Mouse (Mus musculus) forebrain, postnatal 0 days (tissue): ENCODE results near the gene Cel. TPM values are rescaled to one million over a fixed set of nuclear protein-coding genes. Genes with fewer than 3 reads are reported as not detected.

Experiments used
- ATAC-seq: fragments of 200-750 bp; cut with Nextera tagmentation; 2 replicates; pipeline ENCODE4 v1.8.0; 2017; ENCODE audit warnings: mild to moderate bottlenecking, moderate library complexity
- DNase-seq: peaks from one replicate; pipeline ENCODE4 v3.0.0-alpha.2; 2015
- H3K27ac ChIP-seq: fragments of 300-500 bp; sonication (generic); 2 replicates; pipeline ENCODE4 v1.5.1; 2014; ENCODE audit warnings: low read depth, mild to moderate bottlenecking, antibody characterized with exemption, low read length, moderate library complexity, mixed read lengths
- H3K27me3 ChIP-seq: fragments of 300-500 bp; sonication (generic); 2 replicates; pipeline ENCODE4 v1.6.1; 2014; ENCODE audit warnings: mild to moderate bottlenecking, low read length, mixed read lengths; ENCODE audit not compliant: insufficient read depth
- H3K36me3 ChIP-seq: fragments of 300-500 bp; sonication (generic); 2 replicates; pipeline ENCODE4 v1.6.1; 2014; ENCODE audit warnings: mild to moderate bottlenecking, moderate library complexity; ENCODE audit not compliant: insufficient read depth
- H3K4me1 ChIP-seq: fragments of 300-500 bp; sonication (generic); 2 replicates; pipeline ENCODE4 v1.6.1; 2014; ENCODE audit warnings: antibody characterized with exemption; ENCODE audit not compliant: insufficient read depth
- H3K4me2 ChIP-seq: fragments of 300-500 bp; sonication (generic); 2 replicates; pipeline ENCODE4 v1.6.1; 2014; ENCODE audit warnings: low read depth, mild to moderate bottlenecking, moderate library complexity
- H3K4me3 ChIP-seq: fragments of 300-500 bp; sonication (generic); 2 replicates; pipeline ENCODE4 v1.5.1; 2014; ENCODE audit warnings: low read depth, low read length, mixed read lengths
- H3K9ac ChIP-seq: fragments of 300-500 bp; sonication (generic); 2 replicates; pipeline ENCODE4 v1.6.1; 2014; ENCODE audit warnings: mild to moderate bottlenecking
- H3K9me3 ChIP-seq: fragments of 300-500 bp; sonication (generic); 2 replicates; pipeline ENCODE4 v1.6.1; 2016; ENCODE audit warnings: low read length
- CTCF ChIP-seq: sonication (generic); IDR thresholded peaks from 2 replicates; pipeline ENCODE4 v1.5.1; 2016; ENCODE audit warnings: antibody characterized with exemption, control low read depth, low read depth
- WGBS: fragments of 180-500 bp; shearing (Covaris S2); extraction: QIAGEN DNeasy Blood & Tissue Kit; methylation state at CpG from one replicate; pipeline ENCODE4 v1.1.7; 2014; 5-methylcytosine and 5-hydroxymethylcytosine counted together
- polyA plus RNA-seq: library from polyadenylated mRNA; unstranded; fragments of >200 nt; fragmentation: Nextera tagmentation; extraction: Ambion mirVana; gene quantifications from 2 replicates; pipeline ENCODE4 v1.2.1, GENCODE M21; 2015
- total RNA-seq: library from RNA; depleted of rRNA; stranded (reverse); fragments of >200 nt; gene quantifications from 2 replicates; pipeline ENCODE4 v1.2.3, GENCODE M21; 2014

The Cel gene
- total and polyA plus RNA-seq, 2 experiments from 2014 or later: not detected

DNA sequence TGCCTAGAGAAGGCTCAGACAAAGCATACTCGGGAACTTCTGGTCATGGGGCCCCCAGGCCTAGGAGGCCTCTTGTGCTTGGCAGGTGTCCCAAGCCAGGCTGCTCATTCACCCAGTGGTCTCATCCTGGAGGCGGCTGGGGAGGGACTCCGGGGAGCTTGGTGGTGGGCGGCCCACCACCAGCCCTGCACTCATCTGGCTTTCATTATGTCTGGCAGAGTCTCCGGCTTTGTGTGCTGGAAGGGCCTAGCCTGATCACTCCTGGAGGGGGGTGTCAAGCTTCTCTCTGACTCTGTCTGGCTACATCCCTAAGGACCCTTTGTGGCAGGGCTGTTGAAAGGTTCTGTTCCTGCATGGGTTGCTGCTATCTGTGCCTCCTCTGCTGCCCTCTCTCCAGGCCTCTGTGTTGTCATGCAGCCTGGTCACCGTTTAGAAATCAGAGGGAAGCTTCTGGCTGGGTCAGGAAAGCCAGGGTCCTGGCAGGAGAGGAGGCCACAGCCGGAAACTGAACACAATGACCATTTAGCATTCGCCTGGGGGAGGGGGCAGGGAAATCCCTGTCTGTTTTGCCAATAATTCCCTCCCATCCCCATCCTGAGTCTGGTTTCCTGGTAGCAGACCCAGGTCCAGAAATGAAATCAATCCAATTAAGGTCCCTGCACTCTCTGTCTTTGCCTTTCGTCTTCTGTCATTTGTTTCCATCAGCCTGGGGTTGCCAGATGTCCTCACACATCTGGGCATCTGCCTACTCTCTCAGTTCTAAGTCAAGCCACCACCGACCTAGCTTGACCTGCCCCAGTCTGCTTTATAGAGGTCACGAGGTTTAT, 28.6 kb downstream of the Cel start:
- TF ChIP-seq CTCF: no peak
- no peaks in the 10 kb centered on the region for H3K9me3 ChIP-seq
- peak overlapping the region; percentile 16 for H3K4me3 ChIP-seq
- ATAC-seq: peak; percentile 10
- H3K27ac ChIP-seq: peak overlapping the region; percentile 77
- peaks cover 66% of the 10 kb centered on the region for H3K4me1 ChIP-seq
- H3K27me3 ChIP-seq: no peaks in the 10 kb centered on the region
- H3K36me3 ChIP-seq: no peaks in the 10 kb centered on the region
- peak; percentile 58 for DNase-seq
- 21% methylated on average over 11 of the region's 11 CpGs for WGBS
- H3K4me2 ChIP-seq: peak overlapping the region; percentile 87
- H3K9ac ChIP-seq: peak overlapping the region; percentile 68

DNA sequence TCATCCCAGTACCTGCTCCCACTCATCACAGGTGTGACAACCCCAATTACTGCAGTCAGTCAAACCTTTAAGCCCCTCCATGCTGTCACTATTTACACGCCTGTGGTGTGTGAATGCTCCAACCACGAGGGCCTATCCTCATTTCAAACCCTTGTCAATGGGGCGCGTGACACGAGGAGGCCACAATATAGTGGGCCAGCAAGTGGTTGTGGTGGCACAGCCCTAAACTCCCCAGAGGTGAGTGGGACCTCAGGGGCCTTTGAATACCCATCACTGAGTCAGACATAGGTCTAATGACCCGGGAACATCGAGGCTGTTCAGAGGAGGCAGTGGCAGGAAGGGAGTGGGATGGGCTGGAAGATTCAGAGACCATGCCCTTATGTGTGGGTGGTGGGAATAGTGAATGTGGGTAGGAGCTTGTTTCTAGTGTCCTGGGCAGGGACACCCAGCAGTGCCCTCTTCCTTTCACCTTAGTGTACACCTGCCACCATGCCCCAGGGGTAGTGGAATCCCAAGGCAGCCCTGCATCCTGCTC, 29.2 kb downstream of the Cel start:
- WGBS: 46% methylated on average over 7 of the region's 7 CpGs
- Histone ChIP-seq H3K4me2 (peak overlapping the region; percentile 87), H3K9me3 (no peaks in the 10 kb centered on the region), H3K9ac (peak overlapping the region; percentile 68), H3K4me1 (peaks cover 59% of the 10 kb centered on the region), H3K27me3 (no peaks in the 10 kb centered on the region), H3K27ac (peak overlapping the region; percentile 77), H3K36me3 (no peaks in the 10 kb centered on the region), H3K4me3 (peak overlapping the region; percentile 48)
- DNase-seq (peak; percentile 34), ATAC-seq (no peak)
- TF ChIP-seq CTCF: no peak

DNA sequence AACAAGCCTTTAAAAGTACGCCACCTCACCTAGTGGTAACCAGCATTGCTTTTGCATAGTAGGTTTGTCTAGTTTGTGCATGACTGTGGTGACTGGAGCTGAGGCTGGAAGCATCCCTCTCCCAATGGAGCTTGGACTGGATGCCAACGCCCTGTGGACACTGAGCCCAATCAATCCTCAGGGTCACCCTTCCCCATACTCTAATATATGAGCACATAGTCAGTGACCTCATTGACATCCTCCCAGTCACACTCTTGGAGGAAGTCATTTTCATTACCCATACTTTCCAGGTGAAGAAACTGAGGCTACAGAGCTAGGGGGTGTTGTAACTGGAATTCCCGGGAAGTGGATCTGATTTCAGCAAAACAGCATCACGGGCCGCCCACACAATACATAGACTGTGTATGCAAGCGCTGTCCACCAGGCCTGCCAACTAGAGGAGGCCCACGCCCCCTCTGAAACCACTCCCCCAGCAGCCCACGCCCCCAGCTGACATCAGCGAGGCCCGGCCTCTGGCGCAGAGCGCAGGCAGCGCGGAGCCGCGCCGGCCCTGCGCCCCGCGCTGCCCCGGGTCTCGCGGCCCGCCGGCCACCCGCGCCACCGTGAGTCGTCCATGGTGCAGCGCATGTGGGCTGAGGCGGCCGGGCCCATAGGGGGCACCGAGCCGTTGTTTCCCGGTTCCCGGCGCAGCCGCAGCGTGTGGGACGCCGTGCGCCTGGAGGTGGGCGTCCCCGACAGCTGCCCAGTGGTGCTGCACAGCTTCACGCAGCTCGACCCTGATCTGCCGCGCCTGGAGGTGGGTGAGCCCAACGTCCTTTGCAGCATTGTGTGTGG, 30.0 kb downstream of the Cel start:
- Histone ChIP-seq H3K9ac (peak overlapping the region; percentile 68), H3K4me2 (peak overlapping the region; percentile 87), H3K4me3 (peak overlapping the region; percentile 48), H3K9me3 (no peaks in the 10 kb centered on the region), H3K36me3 (no peaks in the 10 kb centered on the region), H3K4me1 (peaks cover 51% of the 10 kb centered on the region), H3K27ac (peak overlapping the region; percentile 77), H3K27me3 (no peaks in the 10 kb centered on the region)
- DNase-seq (peak; percentile 85), ATAC-seq (peak; percentile 91)
- TF ChIP-seq CTCF: 0 out of 2 replicates have a peak, but pooled peaks have one; percentile 2
- WGBS: 6% methylated on average over 48 of the region's 49 CpGs

DNA sequence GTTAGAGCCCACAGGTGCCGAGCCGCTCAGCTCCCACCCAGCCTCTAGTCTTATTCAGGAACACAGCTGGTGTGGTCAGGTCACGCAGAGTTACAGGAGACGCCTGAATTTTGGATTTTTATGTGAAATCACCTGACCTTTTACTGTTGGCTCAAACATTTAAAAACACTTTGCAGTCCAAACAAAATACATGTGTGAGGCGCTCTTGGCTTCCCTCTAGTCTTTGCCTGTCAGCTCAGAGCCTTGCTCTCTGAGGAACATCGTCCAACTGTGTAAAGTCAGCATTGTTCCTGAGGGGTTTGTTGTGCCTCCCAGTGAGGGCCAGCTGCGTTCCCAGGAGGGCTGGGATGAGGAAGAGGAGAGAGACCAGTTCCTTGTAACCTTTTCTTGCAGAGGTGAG, 32.9 kb downstream of the Cel start:
- Histone ChIP-seq H3K4me3 (no peak overlapping the region), H3K36me3 (no peaks in the 10 kb centered on the region), H3K4me1 (peaks cover 31% of the 10 kb centered on the region), H3K4me2 (no peak overlapping the region), H3K9ac (no peak overlapping the region), H3K27ac (no peak overlapping the region), H3K9me3 (no peaks in the 10 kb centered on the region), H3K27me3 (no peaks in the 10 kb centered on the region)
- TF ChIP-seq CTCF: no peak
- WGBS: 57% methylated on average over 7 of the region's 7 CpGs
- no peak for DNase-seq
- ATAC-seq: no peak

DNA sequence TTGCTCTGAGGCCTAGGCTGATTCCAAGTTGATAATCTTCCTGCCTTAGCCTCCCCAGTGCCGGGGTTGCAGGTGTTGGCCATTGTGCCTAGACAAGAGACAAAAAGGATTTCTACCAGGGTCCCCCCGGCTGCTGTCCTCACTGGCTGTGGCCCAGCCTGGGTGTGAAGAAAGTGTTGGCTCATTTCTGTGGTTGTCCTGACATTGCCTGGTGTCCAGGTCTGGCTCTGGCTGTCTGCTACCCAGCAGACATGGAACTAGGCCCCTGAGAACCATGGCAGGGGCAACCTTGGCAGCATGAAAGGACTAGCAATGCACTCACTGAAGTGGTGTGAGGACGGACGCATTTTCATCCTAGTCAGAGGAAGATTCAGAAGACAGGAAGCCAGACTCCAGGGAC, 33.3 kb downstream of the Cel start:
- H3K9ac ChIP-seq: no peak overlapping the region
- DNase-seq (no peak), ATAC-seq (no peak)
- no peaks in the 10 kb centered on the region for H3K9me3 ChIP-seq
- no peak overlapping the region for H3K4me3 ChIP-seq
- no peak overlapping the region for H3K27ac ChIP-seq
- no peaks in the 10 kb centered on the region for H3K36me3 ChIP-seq
- no peaks in the 10 kb centered on the region for H3K27me3 ChIP-seq
- H3K4me2 ChIP-seq: no peak overlapping the region
- WGBS: 65% methylated on average over 4 of the region's 4 CpGs
- peaks cover 29% of the 10 kb centered on the region for H3K4me1 ChIP-seq
- TF ChIP-seq CTCF: no peak

DNA sequence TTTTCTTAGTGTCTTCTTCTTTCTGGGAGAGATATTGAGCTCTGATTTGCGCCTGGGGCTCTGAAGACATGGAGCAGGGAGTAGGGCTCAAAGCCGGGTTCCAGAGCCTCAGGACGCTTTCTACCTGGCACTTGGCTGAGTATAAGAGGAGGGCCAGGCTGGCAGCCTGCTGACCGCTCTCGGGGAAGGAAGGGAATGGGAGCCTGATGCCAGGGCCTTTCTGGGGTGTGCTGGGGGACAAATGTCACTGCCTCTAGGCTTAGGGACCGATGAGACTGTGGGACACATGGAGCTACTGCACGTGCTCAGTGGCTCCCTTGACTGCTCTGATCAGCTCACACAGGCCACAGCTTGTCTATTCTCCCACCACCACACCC, 34.9 kb downstream of the Cel start:
- Histone ChIP-seq H3K4me3 (no peak overlapping the region), H3K36me3 (no peaks in the 10 kb centered on the region), H3K4me2 (no peak overlapping the region), H3K9ac (no peak overlapping the region), H3K9me3 (no peaks in the 10 kb centered on the region), H3K27me3 (no peaks in the 10 kb centered on the region), H3K4me1 (peaks cover 14% of the 10 kb centered on the region; the same call in 1 of the 2 replicates), H3K27ac (no peak overlapping the region)
- no peak for TF ChIP-seq CTCF
- 83% methylated on average over 7 of the region's 7 CpGs for WGBS
- DNase-seq: no peak
- ATAC-seq: no peak
